Mouse (Mus musculus): Measurements from ENCODE around the gene Atf5. TPM values are rescaled to one million over a fixed set of nuclear protein-coding genes. Genes with fewer than 3 reads are reported as not detected.

The Atf5 gene
- polyA plus RNA-seq, 1 experiment, result 252 TPM

- Histone ChIP-seq H3K4me3 (ENCODE audit: insufficient read depth, low read depth, low read length) (no peak overlapping the region), H3K4me1 (ENCODE audit: control insufficient read depth, insufficient read depth, insufficient read length, low read length) (no peaks in the 10 kb centered on the region), H3K27ac (replicated peaks; ENCODE audit: low read depth, low read length) (no peak overlapping the region)
Observed at GRCm38 (mm10) chr7:44789531-44789930, 26.9 kb downstream of the Atf5 start.

GRCm38 (mm10) chr7:44780101-44780500 is 36.4 kb downstream of the Atf5 start:
- Histone ChIP-seq H3K4me3 (ENCODE audit: insufficient read depth, low read depth, low read length) (no peak overlapping the region), H3K27ac (replicated peaks; ENCODE audit: low read depth, low read length) (no peak overlapping the region), H3K4me1 (ENCODE audit: control insufficient read depth, insufficient read depth, insufficient read length, low read length) (no peaks in the 10 kb centered on the region)

GRCm38 (mm10) chr7:44776849-44777498 is 39.5 kb downstream of the Atf5 start:
- Histone ChIP-seq H3K27ac (replicated peaks; ENCODE audit: low read depth, low read length) (no peak overlapping the region), H3K4me1 (ENCODE audit: control insufficient read depth, insufficient read depth, insufficient read length, low read length) (no peaks in the 10 kb centered on the region), H3K4me3 (ENCODE audit: insufficient read depth, low read depth, low read length) (no peak overlapping the region)

- Histone ChIP-seq H3K27ac (replicated peaks; ENCODE audit: low read depth, low read length) (no peak overlapping the region), H3K4me1 (ENCODE audit: control insufficient read depth, insufficient read depth, insufficient read length, low read length) (no peaks in the 10 kb centered on the region), H3K4me3 (ENCODE audit: insufficient read depth, low read depth, low read length) (no peak overlapping the region)
Observed at GRCm38 (mm10) chr7:44772591-44773204, 43.8 kb downstream of the Atf5 start.

GRCm38 (mm10) chr7:44770046-44770578 is 46.3 kb downstream of the Atf5 start:
- Histone ChIP-seq H3K4me1 (ENCODE audit: control insufficient read depth, insufficient read depth, insufficient read length, low read length) (no peaks in the 10 kb centered on the region), H3K4me3 (ENCODE audit: insufficient read depth, low read depth, low read length) (no peak overlapping the region), H3K27ac (replicated peaks; ENCODE audit: low read depth, low read length) (no peak overlapping the region)

GRCm38 (mm10) chr7:44768129-44768528 is 48.3 kb downstream of the Atf5 start:
- Histone ChIP-seq H3K4me1 (ENCODE audit: control insufficient read depth, insufficient read depth, insufficient read length, low read length) (no peaks in the 10 kb centered on the region), H3K27ac (replicated peaks; ENCODE audit: low read depth, low read length) (no peak overlapping the region), H3K4me3 (ENCODE audit: insufficient read depth, low read depth, low read length) (no peak overlapping the region)

Other genes with a start within 250 kb of the Atf5 start
- 0.96 TPM in 1 of 2 replicates, not detected in the other for gene Napsa, start 244.3 kb downstream of the Atf5 start, polyA plus RNA-seq (2012; ENCODE audit: insufficient read depth, insufficient read length, missing spikeins)
- 0.83 TPM in 1 of 2 replicates, not detected in the other for gene Kcnc3, start 226.0 kb downstream of the Atf5 start, polyA plus RNA-seq (2012; ENCODE audit: insufficient read depth, insufficient read length, missing spikeins)
- gene Myh14, start 145.8 kb downstream of the Atf5 start, polyA plus RNA-seq (2012; ENCODE audit: insufficient read depth, insufficient read length, missing spikeins), result 6.8 and 7.3 TPM in 2 replicates
- not detected in 2 replicates for gene Izumo2, start 107.9 kb downstream of the Atf5 start, polyA plus RNA-seq (2012; ENCODE audit: insufficient read depth, insufficient read length, missing spikeins)
- gene Vrk3, start 68.2 kb downstream of the Atf5 start, polyA plus RNA-seq (2012; ENCODE audit: insufficient read depth, insufficient read length, missing spikeins), result 10.9 and 19.7 TPM in 2 replicates
- gene Zfp473, start 65.6 kb downstream of the Atf5 start, polyA plus RNA-seq (2012; ENCODE audit: insufficient read depth, insufficient read length, missing spikeins), result not detected in 2 replicates
- 8.2 and 17.3 TPM in 2 replicates for gene Nup62, start 570 bp downstream of the Atf5 start, polyA plus RNA-seq (2012; ENCODE audit: insufficient read depth, insufficient read length, missing spikeins)
- gene Il4i1, start 271 bp downstream of the Atf5 start, polyA plus RNA-seq (2012; ENCODE audit: insufficient read depth, insufficient read length, missing spikeins), result 0.54 and 1.2 TPM in 2 replicates
- gene Akt1s1, start 32.3 kb upstream of the Atf5 start, polyA plus RNA-seq (2012; ENCODE audit: insufficient read depth, insufficient read length, missing spikeins), result 42.8 and 49.8 TPM in 2 replicates
- 24.5 and 28.2 TPM in 2 replicates for gene Tbc1d17, start 32.4 kb upstream of the Atf5 start, polyA plus RNA-seq (2012; ENCODE audit: insufficient read depth, insufficient read length, missing spikeins)
- gene Pnkp, start 40.5 kb upstream of the Atf5 start, polyA plus RNA-seq (2012; ENCODE audit: insufficient read depth, insufficient read length, missing spikeins), result 15.7 and 20.2 TPM in 2 replicates
- 68.5 and 73.6 TPM in 2 replicates for gene Ptov1, start 53.1 kb upstream of the Atf5 start, polyA plus RNA-seq (2012; ENCODE audit: insufficient read depth, insufficient read length, missing spikeins)
- 21.6 and 21.8 TPM in 2 replicates for gene Med25, start 76.1 kb upstream of the Atf5 start, polyA plus RNA-seq (2012; ENCODE audit: insufficient read depth, insufficient read length, missing spikeins)
- 12.7 and 17.1 TPM in 2 replicates for gene Fuz, start 79.4 kb upstream of the Atf5 start, polyA plus RNA-seq (2012; ENCODE audit: insufficient read depth, insufficient read length, missing spikeins)
- 21.5 and 23.0 TPM in 2 replicates for gene Ap2a1, start 112.8 kb upstream of the Atf5 start, polyA plus RNA-seq (2012; ENCODE audit: insufficient read depth, insufficient read length, missing spikeins)
- not detected in 2 replicates for gene Tsks, start 126.5 kb upstream of the Atf5 start, polyA plus RNA-seq (2012; ENCODE audit: insufficient read depth, insufficient read length, missing spikeins)
- 0.58 and 0.75 TPM in 2 replicates for gene Cpt1c, start 158.2 kb upstream of the Atf5 start, polyA plus RNA-seq (2012; ENCODE audit: insufficient read depth, insufficient read length, missing spikeins)
- gene Prmt1, start 169.9 kb upstream of the Atf5 start, polyA plus RNA-seq (2012; ENCODE audit: insufficient read depth, insufficient read length, missing spikeins), result 47.1 and 73.7 TPM in 2 replicates
- 40.8 and 41.4 TPM in 2 replicates for gene Irf3, start 181.0 kb upstream of the Atf5 start, polyA plus RNA-seq (2012; ENCODE audit: insufficient read depth, insufficient read length, missing spikeins)
- 8.9 and 9.1 TPM in 2 replicates for gene Bcl2l12, start 182.1 kb upstream of the Atf5 start, polyA plus RNA-seq (2012; ENCODE audit: insufficient read depth, insufficient read length, missing spikeins)
- 26.3 and 27.5 TPM in 2 replicates for gene Scaf1, start 199.7 kb upstream of the Atf5 start, polyA plus RNA-seq (2012; ENCODE audit: insufficient read depth, insufficient read length, missing spikeins)
- 76.5 and 82.6 TPM in 2 replicates for gene Rras, start 201.3 kb upstream of the Atf5 start, polyA plus RNA-seq (2012; ENCODE audit: insufficient read depth, insufficient read length, missing spikeins)
- gene Prr12, start 236.2 kb upstream of the Atf5 start, polyA plus RNA-seq (2012; ENCODE audit: insufficient read depth, insufficient read length, missing spikeins), result 4.8 and 5.4 TPM in 2 replicates
- 24.3 and 26.8 TPM in 2 replicates for gene Nosip, start 245.8 kb upstream of the Atf5 start, polyA plus RNA-seq (2012; ENCODE audit: insufficient read depth, insufficient read length, missing spikeins)
- 17.2 and 33.8 TPM in 2 replicates for gene Prrg2, start 246.0 kb upstream of the Atf5 start, polyA plus RNA-seq (2012; ENCODE audit: insufficient read depth, insufficient read length, missing spikeins)

Measured in brown adipose tissue, adult 24 weeks (tissue).